Mouse (Mus musculus): ENCODE data around the gene Hdac6. TPM values are rescaled to one million over a fixed set of nuclear protein-coding genes. Genes with fewer than 3 reads are reported as not detected.
"Not testable (repeated sequence)": the region's sequence is repeated elsewhere in the genome, so short reads cannot be mapped to it uniquely, and the experiment has no call there.

Hdac6 gene
- polyA plus RNA-seq, 1 experiment from 2014 or later, result 56.8 TPM

- 29% methylated on average over 16 of the region's 19 CpGs for WGBS
- H3K27ac ChIP-seq (ENCODE audit: low read depth, low read length), result no peak within 1 kb of the TSS
- H3K4me2 ChIP-seq (ENCODE audit: low read depth, low read length), result no peak within 1 kb of the TSS
- no peaks in the 10 kb centered on the region for H3K4me1 ChIP-seq (ENCODE audit: control insufficient read depth, insufficient read depth, low read length)
- no peaks in the 10 kb centered on the region for H3K36me3 ChIP-seq (ENCODE audit: control insufficient read depth, insufficient read depth, low read length)
- no peak within 1 kb of the TSS for H3K4me3 ChIP-seq (ENCODE audit: low read depth, low read length)
- no peak within 1 kb of the TSS for H3K9ac ChIP-seq (replicated peaks; ENCODE audit: low read depth, low read length)
- H3K27me3 ChIP-seq (ENCODE audit: control insufficient read depth, insufficient read depth, low read length), result no peaks in the 10 kb centered on the region
- no peak for ATAC-seq (ENCODE audit: low read depth)
- H3K9me3 ChIP-seq (ENCODE audit: control insufficient read depth, low read length), result no peaks in the 10 kb centered on the region
Observed at GRCm38 (mm10) chrX:7928270-7928790, 19.4 kb downstream of the Hdac6 start, which contains the start of gene Eras. Gene Eras, minus strand, starts transcription at chrX:7928607.

- no peak for ATAC-seq (ENCODE audit: low read depth)
- Histone ChIP-seq H3K27ac (ENCODE audit: low read depth, low read length) (no peak overlapping the region), H3K36me3 (ENCODE audit: control insufficient read depth, insufficient read depth, low read length) (no peaks in the 10 kb centered on the region), H3K9ac (replicated peaks; ENCODE audit: low read depth, low read length) (no peak overlapping the region), H3K4me2 (ENCODE audit: low read depth, low read length) (no peak overlapping the region), H3K27me3 (ENCODE audit: control insufficient read depth, insufficient read depth, low read length) (no peaks in the 10 kb centered on the region), H3K4me3 (ENCODE audit: low read depth, low read length) (no peak overlapping the region), H3K9me3 (ENCODE audit: control insufficient read depth, low read length) (no peaks in the 10 kb centered on the region), H3K4me1 (ENCODE audit: control insufficient read depth, insufficient read depth, low read length) (0 out of 2 replicates have a peak, but pooled peaks cover 9% of the 10 kb centered on the region)
- 19% methylated on average over 10 of the region's 10 CpGs for WGBS
Observed at GRCm38 (mm10) chrX:7927116-7927515, 20.6 kb downstream of the Hdac6 start.

DNA sequence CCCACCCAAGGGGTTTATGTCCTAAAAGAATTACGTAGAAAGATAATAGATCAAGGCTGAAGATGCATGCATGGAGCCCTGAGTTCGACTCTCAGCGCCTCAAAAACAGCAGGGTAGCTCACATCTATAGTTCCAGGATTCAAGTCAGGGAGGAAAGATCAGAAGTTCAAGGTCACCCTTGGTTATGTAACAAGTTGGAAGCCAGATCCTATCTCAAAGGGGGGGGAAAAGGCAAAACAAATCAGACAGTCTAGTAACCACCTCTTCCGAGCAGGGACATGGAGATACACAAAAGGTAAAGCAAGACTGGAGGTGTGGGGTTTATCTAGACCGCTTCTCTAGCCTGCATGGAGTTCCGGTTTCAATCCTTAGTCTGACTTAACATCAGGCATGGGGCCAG lies 21.4 kb downstream of the Hdac6 start:
- no peaks in the 10 kb centered on the region for H3K9me3 ChIP-seq (ENCODE audit: control insufficient read depth, low read length)
- H3K27ac ChIP-seq (ENCODE audit: low read depth, low read length), result no peak overlapping the region
- H3K9ac ChIP-seq (replicated peaks; ENCODE audit: low read depth, low read length), result no peak overlapping the region
- no peak overlapping the region for H3K4me2 ChIP-seq (ENCODE audit: low read depth, low read length)
- H3K4me3 ChIP-seq (ENCODE audit: low read depth, low read length), result no peak overlapping the region
- no peaks in the 10 kb centered on the region for H3K36me3 ChIP-seq (ENCODE audit: control insufficient read depth, insufficient read depth, low read length)
- H3K4me1 ChIP-seq (ENCODE audit: control insufficient read depth, insufficient read depth, low read length), result 0 out of 2 replicates have a peak, but pooled peaks cover 9% of the 10 kb centered on the region
- no peaks in the 10 kb centered on the region for H3K27me3 ChIP-seq (ENCODE audit: control insufficient read depth, insufficient read depth, low read length)
- 71% methylated on average over 6 of the region's 6 CpGs for WGBS
- no peak for ATAC-seq (ENCODE audit: low read depth)

GRCm38 (mm10) chrX:7922032-7922431 lies 25.7 kb downstream of the Hdac6 start:
- Histone ChIP-seq H3K4me1 (ENCODE audit: control insufficient read depth, insufficient read depth, low read length) (0 out of 2 replicates have a peak, but pooled peaks cover 9% of the 10 kb centered on the region), H3K27me3 (ENCODE audit: control insufficient read depth, insufficient read depth, low read length) (no peaks in the 10 kb centered on the region), H3K9me3 (ENCODE audit: control insufficient read depth, low read length) (no peaks in the 10 kb centered on the region), H3K4me3 (ENCODE audit: low read depth, low read length) (peak overlapping the region; percentile 45), H3K36me3 (ENCODE audit: control insufficient read depth, insufficient read depth, low read length) (no peaks in the 10 kb centered on the region), H3K27ac (ENCODE audit: low read depth, low read length) (peak overlapping the region; percentile 34; the same call in 1 of the 2 replicates), H3K4me2 (ENCODE audit: low read depth, low read length) (peak overlapping the region; percentile 61), H3K9ac (replicated peaks; ENCODE audit: low read depth, low read length) (peak overlapping the region; percentile 58)
- WGBS, result 24% methylated on average over 42 of the region's 48 CpGs
- peak; percentile 19; the same call in 1 of the 2 replicates for ATAC-seq (ENCODE audit: low read depth)

GRCm38 (mm10) chrX:7919601-7920383 lies 27.9 kb downstream of the Hdac6 start, which contains the start of gene Pcsk1n:
Gene Pcsk1n, plus strand, starts transcription at chrX:7919822.
- 19% methylated on average over 35 of the region's 40 CpGs for WGBS
- Histone ChIP-seq H3K4me3 (ENCODE audit: low read depth, low read length) (peak within 1 kb of the TSS; percentile 45), H3K4me2 (ENCODE audit: low read depth, low read length) (peak within 1 kb of the TSS; percentile 61)

GRCm38 (mm10) chrX:7917960-7918359 lies 29.7 kb downstream of the Hdac6 start:
- not testable (repeated sequence) for H3K27me3 ChIP-seq (ENCODE audit: control insufficient read depth, insufficient read depth, low read length); H3K9ac ChIP-seq (replicated peaks; ENCODE audit: low read depth, low read length); H3K4me2 ChIP-seq (ENCODE audit: low read depth, low read length); H3K9me3 ChIP-seq (ENCODE audit: control insufficient read depth, low read length); H3K36me3 ChIP-seq (ENCODE audit: control insufficient read depth, insufficient read depth, low read length); H3K27ac ChIP-seq (ENCODE audit: low read depth, low read length); H3K4me1 ChIP-seq (ENCODE audit: control insufficient read depth, insufficient read depth, low read length); H3K4me3 ChIP-seq (ENCODE audit: low read depth, low read length); ATAC-seq (ENCODE audit: low read depth)
- 78% methylated on average over 6 of the region's 6 CpGs for WGBS

More at GRCm38 (mm10) chrX:7919601-7920383, 27.9 kb downstream of the Hdac6 start, which contains the start of gene Pcsk1n:
- Histone ChIP-seq H3K27ac (ENCODE audit: low read depth, low read length) (peak within 1 kb of the TSS; percentile 70), H3K9ac (replicated peaks; ENCODE audit: low read depth, low read length) (peak within 1 kb of the TSS; percentile 58), H3K27me3 (ENCODE audit: control insufficient read depth, insufficient read depth, low read length) (no peaks in the 10 kb centered on the region), H3K36me3 (ENCODE audit: control insufficient read depth, insufficient read depth, low read length) (no peaks in the 10 kb centered on the region), H3K4me1 (ENCODE audit: control insufficient read depth, insufficient read depth, low read length) (0 out of 2 replicates have a peak, but pooled peaks cover 9% of the 10 kb centered on the region), H3K9me3 (ENCODE audit: control insufficient read depth, low read length) (no peaks in the 10 kb centered on the region)
- peak; percentile 91 for ATAC-seq (ENCODE audit: low read depth)

DNA sequence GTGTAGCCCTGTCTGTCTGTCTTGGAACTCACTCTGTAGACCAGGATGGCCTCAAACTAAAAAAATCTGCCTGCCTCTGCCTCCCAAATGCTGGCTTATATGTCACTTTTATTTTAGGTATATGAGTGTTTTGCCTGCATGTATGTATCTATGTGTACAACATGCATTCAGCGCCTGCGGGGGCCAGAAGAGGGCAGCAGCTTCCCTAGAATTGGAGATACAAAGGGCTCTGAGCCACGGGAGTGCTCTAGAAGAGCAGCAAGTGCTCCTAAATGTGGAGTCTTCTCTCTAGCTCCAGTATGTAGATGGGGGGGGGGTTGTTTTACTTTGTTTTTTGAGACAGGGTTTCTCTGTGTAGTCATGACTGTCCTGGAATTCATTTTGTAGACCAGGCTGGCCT lies 32.0 kb downstream of the Hdac6 start:
- not testable (repeated sequence) for ATAC-seq (ENCODE audit: low read depth); H3K36me3 ChIP-seq (ENCODE audit: control insufficient read depth, insufficient read depth, low read length); H3K4me1 ChIP-seq (ENCODE audit: control insufficient read depth, insufficient read depth, low read length); H3K27me3 ChIP-seq (ENCODE audit: control insufficient read depth, insufficient read depth, low read length); H3K9me3 ChIP-seq (ENCODE audit: control insufficient read depth, low read length); H3K4me2 ChIP-seq (ENCODE audit: low read depth, low read length); H3K4me3 ChIP-seq (ENCODE audit: low read depth, low read length); H3K27ac ChIP-seq (ENCODE audit: low read depth, low read length); H3K9ac ChIP-seq (replicated peaks; ENCODE audit: low read depth, low read length)
- WGBS, result 24% methylated on average over 3 of the region's 3 CpGs

DNA sequence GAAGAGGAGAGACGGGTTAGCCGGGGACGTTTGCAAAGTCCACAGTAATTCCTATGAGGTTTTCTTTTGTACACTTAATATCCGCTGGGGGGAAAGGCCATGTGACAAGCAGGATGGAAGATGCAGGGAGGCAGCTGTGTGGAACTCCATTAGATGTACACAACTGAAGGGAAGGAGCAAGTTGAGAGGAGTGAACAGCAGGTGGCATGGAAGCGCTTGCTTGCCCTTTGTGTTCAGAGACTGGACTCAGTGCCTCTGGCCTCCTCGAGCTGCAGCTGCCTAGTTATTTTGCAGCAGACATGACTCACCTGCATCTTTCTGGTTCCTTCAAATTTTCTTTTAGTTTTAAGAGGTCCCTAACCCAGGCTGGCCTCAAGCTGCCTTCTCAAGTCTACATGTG lies 37.2 kb downstream of the Hdac6 start:
- H3K9me3 ChIP-seq (ENCODE audit: control insufficient read depth, low read length), result no peaks in the 10 kb centered on the region
- no peaks in the 10 kb centered on the region for H3K36me3 ChIP-seq (ENCODE audit: control insufficient read depth, insufficient read depth, low read length)
- H3K27ac ChIP-seq (ENCODE audit: low read depth, low read length), result no peak overlapping the region
- H3K9ac ChIP-seq (replicated peaks; ENCODE audit: low read depth, low read length), result no peak overlapping the region
- no peak overlapping the region for H3K4me3 ChIP-seq (ENCODE audit: low read depth, low read length)
- 52% methylated on average over 6 of the region's 6 CpGs for WGBS
- no peak overlapping the region for H3K4me2 ChIP-seq (ENCODE audit: low read depth, low read length)
- H3K27me3 ChIP-seq (ENCODE audit: control insufficient read depth, insufficient read depth, low read length), result no peaks in the 10 kb centered on the region
- H3K4me1 ChIP-seq (ENCODE audit: control insufficient read depth, insufficient read depth, low read length), result no peaks in the 10 kb centered on the region
- ATAC-seq (ENCODE audit: low read depth), result no peak

- not testable (repeated sequence) for H3K9me3 ChIP-seq (ENCODE audit: control insufficient read depth, low read length); H3K36me3 ChIP-seq (ENCODE audit: control insufficient read depth, insufficient read depth, low read length); H3K27ac ChIP-seq (ENCODE audit: low read depth, low read length); H3K9ac ChIP-seq (replicated peaks; ENCODE audit: low read depth, low read length); H3K27me3 ChIP-seq (ENCODE audit: control insufficient read depth, insufficient read depth, low read length); H3K4me1 ChIP-seq (ENCODE audit: control insufficient read depth, insufficient read depth, low read length); H3K4me3 ChIP-seq (ENCODE audit: low read depth, low read length); H3K4me2 ChIP-seq (ENCODE audit: low read depth, low read length); ATAC-seq (ENCODE audit: low read depth)
- 92% methylated on average over 4 of the region's 4 CpGs for WGBS
Observed at GRCm38 (mm10) chrX:7909242-7909641, 38.4 kb downstream of the Hdac6 start, which contains the start of gene Gm10490. Gene Gm10490, plus strand, starts transcription at chrX:7909542.

Data from neural tube, embryonic 14.5 days (tissue).